14 mouse cellular contexts compared by ENCODE assay signal in the genomic region with DNA sequence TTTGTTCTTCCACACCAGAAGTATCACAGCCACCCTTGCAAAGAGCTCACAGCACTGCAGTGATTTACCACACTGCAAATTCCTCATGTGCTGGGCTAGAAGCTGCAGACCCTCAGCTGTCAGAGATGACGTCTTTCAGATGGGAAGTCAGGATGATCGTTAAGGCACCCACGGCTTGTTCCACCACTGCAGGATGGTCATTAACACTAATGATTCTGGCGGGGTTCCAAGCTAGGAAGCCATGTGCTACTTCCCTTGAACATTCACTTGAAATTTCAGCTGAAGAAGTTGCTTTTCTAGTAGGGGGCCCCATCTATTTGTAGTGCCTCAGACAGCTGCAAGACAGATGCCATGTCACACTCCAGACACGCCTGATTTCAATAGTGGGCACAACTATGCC.
DNase-seq lines count a peak whose midpoint lies in the region; ATAC-seq and TF ChIP-seq lines count a peak whose summit lies in the region.
"Had no signal": no experiment of that assay in that cellular context is flagged by ENCODE, and none has a peak within 500 bp of the region (broad histone marks: within the 10 kb centered on the region; RNA-seq: fewer than 3 reads in every experiment).

No protein-coding gene starts in this region.

- no peaks in the 10 kb centered on the region for H3K4me1 ChIP-seq in hindbrain, embryonic 14.5 days (replicated peaks; ENCODE audit: control insufficient read depth, insufficient read depth, low read length)
- H3K4me1 ChIP-seq in hindbrain, embryonic 11.5 days (replicated peaks; ENCODE audit: control insufficient read depth, insufficient read depth, low read length) = no peaks in the 10 kb centered on the region
- H3K4me1 ChIP-seq in forebrain, embryonic 14.5 days (ENCODE audit: control insufficient read depth, insufficient read depth, low read length) = peaks cover 4% of the 10 kb centered on the region; the same call in 1 of the 2 replicates
- peaks cover 35% of the 10 kb centered on the region for H3K4me1 ChIP-seq in limb, embryonic 10.5 days
- H3K4me1 ChIP-seq: midbrain, embryonic 10.5 days had no signal

- DNase-seq in hindbrain, embryonic 14.5 days (ENCODE audit: low spot score) = peak; percentile 60
- DNase-seq in hindbrain, embryonic 11.5 days (ENCODE audit: low spot score) = no peak
- peak; percentile 77 for DNase-seq in brain, embryonic 14.5 days (ENCODE audit: low read depth)
- peak; percentile 59 for DNase-seq in forebrain, embryonic 14.5 days (ENCODE audit: low spot score)
- DNase-seq in limb, embryonic 10.5 days (ENCODE audit: low spot score) = peak; percentile 61
- no peak for DNase-seq in layer of hippocampus, adult 9-10 months (ENCODE audit: low spot score)
- no peak for DNase-seq in left cerebral cortex, postnatal 4 days
- DNase-seq: cerebellum, adult 11 months had no signal

- no peaks in the 10 kb centered on the region for H3K36me3 ChIP-seq in hindbrain, embryonic 14.5 days (replicated peaks; ENCODE audit: control insufficient read depth, insufficient read depth)
- no peaks in the 10 kb centered on the region for H3K36me3 ChIP-seq in hindbrain, embryonic 11.5 days (ENCODE audit: control insufficient read depth, insufficient read depth, low read length)
- no peaks in the 10 kb centered on the region for H3K36me3 ChIP-seq in forebrain, embryonic 14.5 days (ENCODE audit: control insufficient read depth, insufficient read depth, low read length)
- no peaks in the 10 kb centered on the region for H3K36me3 ChIP-seq in limb, embryonic 10.5 days
- H3K36me3 ChIP-seq: heart, embryonic 15.5 days; midbrain, embryonic 10.5 days had no signal

- H3K27me3 ChIP-seq in hindbrain, embryonic 14.5 days (ENCODE audit: control insufficient read depth, insufficient read depth, low read length) = no peaks in the 10 kb centered on the region
- H3K27me3 ChIP-seq in hindbrain, embryonic 11.5 days (ENCODE audit: control insufficient read depth, insufficient read depth, low read length) = no peaks in the 10 kb centered on the region
- H3K27me3 ChIP-seq in forebrain, embryonic 14.5 days (replicated peaks; ENCODE audit: control insufficient read depth, insufficient read depth, low read length) = no peaks in the 10 kb centered on the region
- no peaks in the 10 kb centered on the region for H3K27me3 ChIP-seq in limb, embryonic 10.5 days (ENCODE audit: low read depth, poor library complexity, severe bottlenecking)
- H3K27me3 ChIP-seq: CH12.LX; heart, embryonic 15.5 days had no signal

- no peak for TF ChIP-seq POLR2A in brain, embryonic 14.5 days (IDR thresholded peaks at IDR 0.05; ENCODE audit: borderline replicate concordance, extremely low read depth, insufficient read depth, insufficient read length, poor library complexity, severe bottlenecking)

- no peak overlapping the region for H3K9ac ChIP-seq in hindbrain, embryonic 14.5 days
- H3K9ac ChIP-seq in hindbrain, embryonic 11.5 days (ENCODE audit: low read depth, low read length) = no peak overlapping the region
- no peak overlapping the region for H3K9ac ChIP-seq in forebrain, embryonic 14.5 days (ENCODE audit: low read length)
- H3K9ac ChIP-seq: heart, embryonic 15.5 days had no signal

- ATAC-seq in hindbrain, embryonic 14.5 days (ENCODE audit: low FRiP score) = peak; percentile 60; the same call in 1 of the 2 replicates
- no peak for ATAC-seq in hindbrain, embryonic 11.5 days (ENCODE audit: low FRiP score)
- ATAC-seq in forebrain, embryonic 14.5 days = peak; percentile 78
- ATAC-seq in megakaryocyte, adult 5-6 weeks (ENCODE audit: poor library complexity, severe bottlenecking) = no peak
- ATAC-seq: activated CD4-positive, CD25-positive, alpha-beta regulatory T cell, adult 4 months had no signal

- H3K4me2 ChIP-seq in hindbrain, embryonic 14.5 days (replicated peaks) = no peak overlapping the region
- no peak overlapping the region for H3K4me2 ChIP-seq in hindbrain, embryonic 11.5 days (replicated peaks; ENCODE audit: low read depth, low read length)
- H3K4me2 ChIP-seq in forebrain, embryonic 14.5 days (ENCODE audit: low read length) = no peak overlapping the region
- H3K4me2 ChIP-seq: heart, embryonic 15.5 days had no signal

- intact Hi-C loops in left cerebral cortex, postnatal 4 days (cut with DNase I) = no loop called here

- H3K9me3 ChIP-seq in hindbrain, embryonic 14.5 days (ENCODE audit: control insufficient read depth, low read length) = no peaks in the 10 kb centered on the region
- H3K9me3 ChIP-seq in hindbrain, embryonic 11.5 days (ENCODE audit: control insufficient read depth, low read length) = no peaks in the 10 kb centered on the region
- no peaks in the 10 kb centered on the region for H3K9me3 ChIP-seq in forebrain, embryonic 14.5 days (replicated peaks; ENCODE audit: control insufficient read depth, low read length)
- no peaks in the 10 kb centered on the region for H3K9me3 ChIP-seq in limb, embryonic 10.5 days (replicated peaks)
- H3K9me3 ChIP-seq: heart, embryonic 15.5 days; midbrain, embryonic 10.5 days had no signal

- H3K27ac ChIP-seq in hindbrain, embryonic 14.5 days = no peak overlapping the region
- H3K27ac ChIP-seq in hindbrain, embryonic 11.5 days (ENCODE audit: low read depth, low read length) = no peak overlapping the region
- H3K27ac ChIP-seq in forebrain, embryonic 14.5 days (ENCODE audit: low read depth, low read length) = no peak overlapping the region
- peak overlapping the region; percentile 61; the same call in 1 of the 2 replicates for H3K27ac ChIP-seq in limb, embryonic 10.5 days
- H3K27ac ChIP-seq: heart, embryonic 15.5 days; left cerebral cortex, adult 2 months; midbrain, embryonic 10.5 days had no signal

- TF ChIP-seq CTCF in brain, embryonic 14.5 days (IDR thresholded peaks at IDR 0.05; ENCODE audit: borderline replicate concordance, extremely low read depth, insufficient read depth, insufficient read length) = no peak

- H3K4me3 ChIP-seq in hindbrain, embryonic 14.5 days (replicated peaks; ENCODE audit: low read length) = no peak overlapping the region
- no peak overlapping the region for H3K4me3 ChIP-seq in hindbrain, embryonic 11.5 days (ENCODE audit: low read depth, low read length)
- no peak overlapping the region for H3K4me3 ChIP-seq in forebrain, embryonic 14.5 days (ENCODE audit: low read depth, low read length)
- no peak overlapping the region for H3K4me3 ChIP-seq in limb, embryonic 10.5 days
- H3K4me3 ChIP-seq: heart, embryonic 15.5 days; left cerebral cortex, adult 2 months; midbrain, embryonic 10.5 days had no signal

- WGBS in hindbrain, embryonic 14.5 days = 53% methylated on average over 5 of the region's 5 CpGs
- 59% methylated on average over 5 of the region's 5 CpGs for WGBS in hindbrain, embryonic 11.5 days
- 17% methylated on average over 5 of the region's 5 CpGs for WGBS in forebrain, embryonic 14.5 days
- 15% methylated on average over 5 of the region's 5 CpGs for WGBS in limb, embryonic 10.5 days

Comparison
In these comparisons a context has a peak if more than half of its experiments do, and no peak if none do; other contexts are left out.
1. ATAC-seq: peak in hindbrain, embryonic 14.5 days (single experiment) and forebrain, embryonic 14.5 days (single experiment); none in hindbrain, embryonic 11.5 days (single experiment) and megakaryocyte, adult 5-6 weeks (single experiment).
2. DNase-seq: peak in hindbrain, embryonic 14.5 days (single experiment), brain, embryonic 14.5 days (single experiment), forebrain, embryonic 14.5 days (single experiment) and limb, embryonic 10.5 days (single experiment); none in hindbrain, embryonic 11.5 days (single experiment), layer of hippocampus, adult 9-10 months (single experiment) and left cerebral cortex, postnatal 4 days (single experiment).